Mouse (Mus musculus): ENCODE measurements around the gene Ppm1m. TPM values are rescaled to one million over a fixed set of nuclear protein-coding genes. Genes with fewer than 3 reads are reported as not detected.

The Ppm1m gene
- polyA plus RNA-seq (2021; fragmentation: Nextera tagmentation): 14.6 and 19.3 TPM in 2 replicates
- long read RNA-seq, experiment 1, transcript Ppm1m-203 (10 exons, 1,846 nt): major isoform, 86 of 111 reads
- long read RNA-seq, experiment 1, partial matches to known transcripts: 2 of 111 reads
- long read RNA-seq, experiment 1, other reads (novel, unspliced or antisense): 23 of 111 reads
- long read RNA-seq, experiment 2, transcript Ppm1m-203 (10 exons, 1,846 nt): major isoform, 16 of 23 reads
- long read RNA-seq, experiment 2, partial matches to known transcripts: 3 of 23 reads
- long read RNA-seq, experiment 2, other reads (novel, unspliced or antisense): 4 of 23 reads

DNA sequence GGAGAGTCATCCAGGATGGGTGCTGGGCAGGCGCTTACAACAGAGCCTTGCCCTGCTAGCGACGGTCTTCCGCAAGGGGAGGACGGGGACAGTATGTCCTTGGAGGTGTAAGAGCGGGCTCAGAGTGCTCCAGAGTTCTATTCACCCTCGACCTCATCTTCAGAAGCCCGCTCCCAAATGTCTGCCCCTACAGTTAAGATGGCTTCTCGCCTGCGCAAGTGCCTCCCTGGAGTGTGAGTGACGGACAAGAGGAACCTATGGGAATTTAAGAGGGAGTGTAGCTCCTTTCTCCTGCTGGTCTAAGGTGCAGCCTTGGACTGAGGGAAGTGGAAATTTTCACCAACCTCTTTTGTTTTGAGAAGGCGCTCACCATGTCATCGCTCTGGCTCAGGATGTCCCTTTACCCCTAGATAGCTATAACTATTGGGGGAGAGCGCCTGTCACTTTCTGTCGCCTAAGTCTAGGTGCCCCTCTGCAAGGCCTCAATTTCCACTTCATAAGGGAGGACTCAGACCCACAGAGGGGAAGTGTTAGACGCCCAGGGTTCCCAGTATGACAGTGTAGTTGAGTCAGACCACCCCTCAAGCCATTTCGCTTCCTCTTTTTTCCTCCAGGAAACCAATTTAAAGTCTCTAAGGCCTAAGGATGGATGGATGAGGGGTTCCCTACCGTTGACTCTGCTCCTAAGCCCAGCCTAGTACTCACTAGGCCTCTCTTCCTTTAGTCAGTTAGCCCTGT, at the start of gene Ppm1m:
Ppm1m (minus strand) TSS at position 212 of the 738 bp plus-strand sequence.

DNA sequence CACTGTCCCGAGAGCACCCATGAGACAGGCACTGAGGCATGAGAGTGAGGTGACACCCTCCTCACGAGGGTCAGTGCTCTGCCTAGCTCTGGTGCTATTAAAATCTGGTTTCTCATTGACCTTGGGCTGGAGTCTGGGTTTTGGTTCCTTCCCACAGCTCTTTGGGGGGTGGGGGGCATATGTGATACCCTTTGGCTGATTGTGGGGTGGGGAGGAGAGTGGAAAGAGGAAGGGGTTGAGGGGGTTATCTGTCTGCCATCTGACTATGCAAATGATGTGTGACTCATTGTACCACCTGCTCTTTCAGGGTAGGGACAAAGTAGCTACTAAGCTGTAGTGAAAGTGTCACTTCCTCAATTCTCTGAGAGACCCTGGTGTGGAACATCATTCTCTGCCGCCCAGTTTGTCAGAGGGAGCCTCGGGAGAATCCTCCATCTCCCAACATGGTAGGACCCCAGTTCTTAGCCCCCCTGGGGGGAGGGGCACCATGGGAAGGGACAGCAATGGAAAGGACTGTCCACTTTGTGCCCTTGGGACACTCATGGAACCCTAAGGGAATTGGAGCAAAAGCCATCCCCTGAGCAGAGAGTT, 22.8 kb upstream of the Ppm1m start, which contains the start of gene Tlr9:
Tlr9 (plus strand) TSS at position 338 of the 591 bp plus-strand sequence.

DNA sequence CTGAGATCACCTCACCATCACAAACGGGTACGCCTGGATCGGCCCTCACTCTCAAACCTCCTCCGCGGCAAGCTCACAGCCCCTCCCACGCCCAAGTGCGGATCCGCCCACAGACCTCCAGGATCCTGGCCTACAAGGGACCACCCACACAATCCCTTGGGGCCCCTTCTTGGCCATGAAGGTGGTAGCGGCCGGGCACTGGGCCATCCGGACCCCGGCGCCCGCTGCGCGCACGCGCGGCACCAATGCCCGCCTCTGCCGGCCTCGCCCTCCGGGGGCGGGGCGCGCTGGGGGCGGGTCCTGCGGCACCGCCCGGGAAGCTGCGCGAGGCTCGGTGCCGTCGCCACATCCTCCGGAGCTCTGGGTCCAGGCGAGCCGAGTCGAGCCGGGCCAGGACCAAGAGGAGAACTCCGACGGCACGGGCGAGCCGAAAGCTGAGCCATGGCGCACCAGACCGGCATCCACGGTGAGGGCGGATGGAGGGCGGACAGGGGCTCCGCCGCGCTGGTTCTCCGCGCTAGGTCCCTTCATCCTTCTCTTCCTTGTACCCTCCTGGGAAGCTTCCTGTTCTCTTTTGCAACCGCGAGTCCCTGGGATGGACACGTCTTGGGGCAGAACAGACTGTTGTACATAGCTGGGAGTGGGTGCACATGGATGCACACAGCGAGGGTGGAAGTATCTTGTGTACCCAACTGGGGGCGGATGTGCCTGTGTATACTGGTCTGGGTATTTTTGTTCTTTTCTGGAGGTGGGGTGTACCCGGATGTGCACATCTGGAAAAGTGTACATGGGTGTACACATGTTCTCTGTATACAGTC, 3.5 kb upstream of the Ppm1m start, which contains the start of gene Twf2:
Twf2 (plus strand) TSS at position 290 of the 818 bp plus-strand sequence.

DNA sequence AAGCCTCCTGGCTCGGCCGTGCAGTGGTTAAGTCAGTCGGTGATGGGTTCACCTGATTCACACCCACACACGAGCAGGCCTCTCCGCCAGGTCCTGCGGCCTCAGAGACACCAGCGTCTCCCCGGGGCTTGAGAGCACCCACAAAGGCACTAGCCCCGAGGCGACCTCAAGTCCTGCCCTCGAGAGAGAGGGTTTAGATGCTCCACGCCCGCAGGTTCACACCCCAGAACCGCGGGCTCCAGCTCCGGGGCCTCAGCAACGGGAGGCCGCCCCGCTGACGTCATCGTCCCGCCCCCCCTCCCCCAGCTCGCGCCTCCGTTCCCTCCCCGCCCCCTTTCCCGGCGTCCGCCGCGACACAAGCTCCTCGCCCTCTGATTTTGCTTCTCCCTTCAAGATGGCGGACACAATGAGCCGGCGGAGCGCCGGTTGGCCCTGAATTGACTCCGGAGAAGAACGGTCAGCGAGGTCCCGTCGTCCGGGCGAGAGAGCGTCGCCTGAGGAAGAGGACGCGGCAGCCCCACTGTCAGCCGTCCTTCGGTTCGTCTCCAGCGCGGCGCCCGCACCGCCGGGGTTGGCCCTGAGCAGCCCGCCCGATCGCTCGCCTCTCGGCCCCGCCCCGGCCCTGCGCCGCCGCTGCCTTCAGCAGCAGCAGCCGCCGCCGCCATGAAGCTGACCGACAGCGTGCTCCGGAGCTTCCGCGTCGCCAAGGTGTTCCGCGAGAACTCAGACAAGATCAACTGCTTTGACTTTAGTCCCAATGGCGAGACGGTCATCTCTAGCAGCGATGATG, 28.8 kb downstream of the Ppm1m start, which contains the start of gene Wdr82:
Wdr82 (plus strand) TSS at position 373 of the 790 bp plus-strand sequence.

DNA sequence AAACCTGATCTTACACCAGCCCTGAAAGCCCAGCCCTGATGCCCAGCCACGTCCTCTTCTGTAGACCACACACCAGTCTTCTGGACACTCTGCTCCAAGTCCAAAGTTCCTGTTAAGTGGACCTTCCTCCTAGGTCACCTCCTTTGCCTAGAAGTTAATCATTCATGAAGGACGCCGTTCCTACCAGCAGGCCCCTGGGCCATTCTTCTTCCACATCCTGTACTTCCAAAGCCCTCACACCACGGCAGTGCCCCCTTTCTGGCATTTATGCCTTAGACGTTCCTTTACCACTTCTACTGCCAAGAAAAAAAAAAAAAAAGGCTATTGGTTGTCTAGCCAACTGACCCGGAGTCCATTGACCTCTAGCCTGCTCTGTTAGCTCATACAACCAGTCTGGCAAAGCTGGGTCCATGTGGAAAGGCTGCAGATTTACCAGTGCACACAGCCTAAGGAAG, 41.5 kb downstream of the Ppm1m start, which contains the start of gene Glyctk:
Glyctk (minus strand) TSS at position 102 of the 455 bp plus-strand sequence.

Other genes starting within 250 kb of the Ppm1m start
- gene Col6a5, start 239.1 kb downstream of the Ppm1m start, polyA plus RNA-seq (2021; fragmentation: Nextera tagmentation): 0.09 and 0.16 TPM in 2 replicates
- gene Col6a4, start 103.0 kb downstream of the Ppm1m start, polyA plus RNA-seq (2021; fragmentation: Nextera tagmentation): 1.1 and 1.4 TPM in 2 replicates
- gene Glyctk, start 41.6 kb downstream of the Ppm1m start, polyA plus RNA-seq (2021; fragmentation: Nextera tagmentation): 0.99 and 1.2 TPM in 2 replicates
- 47.8 and 50.0 TPM in 2 replicates for gene Wdr82, start 28.8 kb downstream of the Ppm1m start, polyA plus RNA-seq (2021; fragmentation: Nextera tagmentation)
- gene Twf2, start 3.4 kb upstream of the Ppm1m start, polyA plus RNA-seq (2021; fragmentation: Nextera tagmentation): 77.0 and 77.9 TPM in 2 replicates
- gene Tlr9, start 22.9 kb upstream of the Ppm1m start, polyA plus RNA-seq (2021; fragmentation: Nextera tagmentation): 0.20 and 0.25 TPM in 2 replicates
- gene Alas1, start 48.9 kb upstream of the Ppm1m start, polyA plus RNA-seq (2021; fragmentation: Nextera tagmentation): 56.7 and 78.9 TPM in 2 replicates
- gene Poc1a, start 81.3 kb upstream of the Ppm1m start, polyA plus RNA-seq (2021; fragmentation: Nextera tagmentation): 24.8 and 33.9 TPM in 2 replicates
- gene Dusp7, start 168.9 kb upstream of the Ppm1m start, polyA plus RNA-seq (2021; fragmentation: Nextera tagmentation): 17.7 and 21.8 TPM in 2 replicates
- gene Rpl29, start 229.7 kb upstream of the Ppm1m start, polyA plus RNA-seq (2021; fragmentation: Nextera tagmentation): 667 and 915 TPM in 2 replicates
- gene Acy1, start 238.6 kb upstream of the Ppm1m start, polyA plus RNA-seq (2021; fragmentation: Nextera tagmentation): 11.2 and 11.3 TPM in 2 replicates
- gene Abhd14b, start 247.7 kb upstream of the Ppm1m start, polyA plus RNA-seq (2021; fragmentation: Nextera tagmentation): 10.4 and 12.8 TPM in 2 replicates
- gene Abhd14a, start 247.9 kb upstream of the Ppm1m start, polyA plus RNA-seq (2021; fragmentation: Nextera tagmentation): 61.7 and 68.7 TPM in 2 replicates

Data from left cerebral cortex, adult 6 months (tissue).